Mouse (Mus musculus) small intestine, adult 2 months (tissue): Measurements from ENCODE around the gene Rcn3.

Experiments used
- CTCF ChIP-seq: fragments of 200-500 bp; IDR thresholded peaks from 2 replicates; pipeline ENCODE4 v1.5.1; 2012; ENCODE audit warnings: low read depth, mild to moderate bottlenecking, control low read depth, inconsistent platforms, low read length, moderate library complexity, mixed read lengths; ENCODE audit not compliant: insufficient replicate concordance, insufficient read length; ENCODE audit errors: extremely low read depth
- POLR2A ChIP-seq: fragments of 200-500 bp; IDR thresholded peaks from 2 replicates; pipeline ENCODE4 v1.6.1; 2012; ENCODE audit warnings: low read depth, mild to moderate bottlenecking, control low read depth, inconsistent platforms, low read length, moderate library complexity

DNA sequence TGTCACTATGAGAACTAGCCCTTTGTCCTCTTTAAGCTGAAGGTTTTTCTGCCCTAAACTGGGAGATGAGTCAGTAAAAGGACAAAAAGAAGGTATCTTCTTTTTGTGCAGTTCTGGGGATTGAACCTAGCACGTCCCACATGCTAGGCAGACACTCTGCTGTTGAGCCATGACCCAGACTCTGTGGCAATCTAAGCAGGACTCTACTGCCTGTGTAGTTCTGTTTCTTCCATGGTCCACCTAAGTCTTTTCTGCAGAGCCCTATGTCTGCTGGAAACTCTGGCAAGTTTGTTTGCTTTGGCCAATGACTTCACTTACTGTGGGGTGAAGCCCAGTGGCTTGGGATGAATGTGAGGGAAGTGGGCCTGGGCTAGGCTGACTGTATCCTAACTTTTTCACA lies 46.4 kb upstream of the Rcn3 start:
- TF ChIP-seq POLR2A = no peak
- no peak for TF ChIP-seq CTCF
